Mouse (Mus musculus) CH12.LX (cell line): Measurements from ENCODE around the gene Pgm5. TPM values are rescaled to one million over a fixed set of nuclear protein-coding genes. Genes with fewer than 3 reads are reported as not detected.

Experiments used
- DNase-seq: peaks from one replicate; pipeline ENCODE4 v3.0.0-alpha.2; 2013; ENCODE audit errors: extremely low read depth
- H3K27ac ChIP-seq: 2 replicates; pipeline ENCODE4 v1.5.1; 2012; ENCODE audit warnings: low read depth, mild to moderate bottlenecking, control low read depth, moderate library complexity; ENCODE audit not compliant: insufficient read depth
- H3K27me3 ChIP-seq: replicated peaks from 2 replicates; pipeline ENCODE3; 2012; ENCODE audit warnings: inconsistent platforms
- H3K36me3 ChIP-seq, 2 experiments: replicated peaks in 1 of 2; 2 replicates each; pipeline versions ENCODE3 to v1.6.1; 2012; ENCODE audit warnings: inconsistent platforms in 1 of 2, low read length in 1 of 2, mild to moderate bottlenecking in 1 of 2, mixed read lengths in 1 of 2, moderate library complexity in 1 of 2; ENCODE audit not compliant: control insufficient read depth in 1 of 2, insufficient read depth in 1 of 2
- H3K4me1 ChIP-seq, 2 experiments: 2 replicates each; pipeline ENCODE4 v1.6.1; 2012; ENCODE audit warnings: inconsistent platforms in 1 of 2, moderate library complexity in 1 of 2; ENCODE audit not compliant: insufficient read depth in 2 of 2, control insufficient read depth in 1 of 2
- H3K4me2 ChIP-seq: 2 replicates; pipeline ENCODE4 v1.6.1; 2012; ENCODE audit warnings: low read depth, mild to moderate bottlenecking, control low read depth; ENCODE audit not compliant: poor library complexity, insufficient read depth, severe bottlenecking
- H3K4me3 ChIP-seq, 3 experiments: fragments of 150-350 bp in 1 of 3; sonication (generic) in 1 of 3; replicated peaks in 1 of 3; 2 replicates each; pipeline versions ENCODE3 to v1.5.1; 2011 to 2012; ENCODE audit warnings: low read depth in 2 of 3, low read length in 2 of 3, mild to moderate bottlenecking in 2 of 3, moderate library complexity in 2 of 3, control low read depth in 1 of 3, improper control_type of control experiment in 1 of 3, inconsistent platforms in 1 of 3, mixed read lengths in 1 of 3; ENCODE audit not compliant: poor library complexity in 1 of 3
- H3K79me2 ChIP-seq: replicated peaks from 2 replicates; pipeline ENCODE4 v1.6.1; 2012; ENCODE audit warnings: mild to moderate bottlenecking, moderate library complexity; ENCODE audit not compliant: control insufficient read depth, poor library complexity, insufficient read depth, severe bottlenecking; ENCODE audit errors: extremely low read depth
- H3K9ac ChIP-seq: 2 replicates; pipeline ENCODE4 v1.6.1; 2012; ENCODE audit warnings: low read depth, mild to moderate bottlenecking, control low read depth, moderate library complexity; ENCODE audit not compliant: insufficient read depth
- H3K9me3 ChIP-seq: replicated peaks from 2 replicates; pipeline ENCODE3; 2012; ENCODE audit warnings: low read length, inconsistent platforms, mixed read lengths
- CHD1 ChIP-seq: IDR thresholded peaks from 2 replicates; pipeline ENCODE4 v1.6.1; 2012; ENCODE audit warnings: low read depth, low read length, improper control_type of control experiment, inconsistent platforms
- CTCF ChIP-seq, 2 experiments: IDR thresholded peaks in 1 of 2; conservative IDR thresholded peaks in 1 of 2; 2 replicates each; pipeline ENCODE4 v1.5.1; 2011 to 2012; ENCODE audit warnings: low read depth in 2 of 2, low read length in 2 of 2, improper control_type of control experiment in 1 of 2, inconsistent platforms in 1 of 2, mild to moderate bottlenecking in 1 of 2, moderate library complexity in 1 of 2
- E2F4 ChIP-seq: IDR thresholded peaks from 2 replicates; pipeline ENCODE4 v1.6.1; 2011; ENCODE audit warnings: low read depth, low read length, improper control_type of control experiment; ENCODE audit not compliant: insufficient replicate concordance
- GABPA ChIP-seq: IDR thresholded peaks from 2 replicates; pipeline ENCODE4 v1.6.1; 2012; ENCODE audit warnings: low read depth, low read length, improper control_type of control experiment, inconsistent platforms; ENCODE audit not compliant: insufficient replicate concordance
- HCFC1 ChIP-seq: IDR thresholded peaks from 2 replicates; pipeline ENCODE4 v1.6.1; 2012; ENCODE audit warnings: low read depth, mild to moderate bottlenecking, inconsistent platforms, low read length, improper control_type of control experiment
- IRF4 ChIP-seq: IDR thresholded peaks from 2 replicates; pipeline ENCODE4 v1.6.1; 2014; ENCODE audit warnings: low read depth, mild to moderate bottlenecking, inconsistent platforms, low read length, improper control_type of control experiment
- KAT2A ChIP-seq: IDR thresholded peaks from 2 replicates; pipeline ENCODE4 v1.6.1; 2012; ENCODE audit warnings: low read length, improper control_type of control experiment, inconsistent platforms; ENCODE audit not compliant: insufficient replicate concordance
- MXI1 ChIP-seq: IDR thresholded peaks from 2 replicates; pipeline ENCODE4 v1.6.1; 2011; ENCODE audit warnings: mild to moderate bottlenecking, low read depth, low read length, improper control_type of control experiment
- NELFE ChIP-seq: IDR thresholded peaks from 2 replicates; pipeline ENCODE4 v1.6.1; 2011; ENCODE audit warnings: low read depth, low read length, improper control_type of control experiment
- POLR2AphosphoS2 ChIP-seq: IDR thresholded peaks from 2 replicates; pipeline ENCODE4 v1.6.1; 2011; ENCODE audit warnings: low read depth, low read length, improper control_type of control experiment
- RAD21 ChIP-seq: IDR thresholded peaks from 2 replicates; pipeline ENCODE4 v1.6.1; 2011; ENCODE audit warnings: low read depth, mild to moderate bottlenecking, low read length, improper control_type of control experiment, moderate library complexity
- SIN3A ChIP-seq: IDR thresholded peaks from 2 replicates; pipeline ENCODE4 v1.6.1; 2012; ENCODE audit warnings: low read length, improper control_type of control experiment, inconsistent platforms
- SMC3 ChIP-seq: IDR thresholded peaks from 2 replicates; pipeline ENCODE4 v1.6.1; 2011; ENCODE audit warnings: low read depth, low read length, improper control_type of control experiment
- TBP ChIP-seq: conservative IDR thresholded peaks from 2 replicates; pipeline ENCODE4 v1.6.1; 2011; ENCODE audit warnings: low read depth, low read length, improper control_type of control experiment
- UBTF ChIP-seq: IDR thresholded peaks from 2 replicates; pipeline ENCODE4 v1.6.1; 2012; ENCODE audit warnings: low read depth, mild to moderate bottlenecking, inconsistent platforms, low read length, improper control_type of control experiment, moderate library complexity
- ZKSCAN1 ChIP-seq: IDR thresholded peaks from 2 replicates; pipeline ENCODE4 v1.6.1; 2012; ENCODE audit warnings: low read depth, inconsistent platforms, low read length, improper control_type of control experiment, borderline replicate concordance
- dilution Hi-C: fragments of 300-500 bp; cut with MboI; formaldehyde crosslinking; loops from 2 replicates; pipeline ENCODE4 v1.14.3; 2020; ENCODE audit warnings: low sequenced_read_pairs; ENCODE audit not compliant: extremely low pct_unique_long_range_greater_than_20kb, extremely low pct_ligation_motif_present
- in situ Hi-C: fragments of 300-500 bp; cut with MboI; formaldehyde crosslinking; loops from 3 replicates; pipeline ENCODE4 v1.14.3; 2019; ENCODE audit warnings: low sequenced_read_pairs, low pct_ligation_motif_present, low pct_unique_long_range_greater_than_20kb, mixed read lengths
- polyA plus RNA-seq: library from polyadenylated mRNA; unstranded; fragments of >175 nt; gene quantifications from 2 replicates; pipeline ENCODE4 v1.2.1, GENCODE M21; 2012; ENCODE audit warnings: low read depth; ENCODE audit not compliant: insufficient read length
- total RNA-seq, 2 experiments: library from RNA; depleted of rRNA; stranded (reverse); fragments of 300-350 nt in 1 of 2; fragments of >200 nt in 1 of 2; gene quantifications; 2 replicates each; pipeline ENCODE4 v1.2.3; 2012 to 2014

The Pgm5 gene
- total and polyA plus RNA-seq, 3 experiments, result not detected

- no peaks in the 10 kb centered on the region for H3K79me2 ChIP-seq
- in situ Hi-C loops, result loop anchor here (5.0 kb wide), 1 partner anchor 167 kb away; no protein-coding TSS in a partner anchor
- no peak overlapping the region for H3K4me3 ChIP-seq
- H3K9me3 ChIP-seq, result no peaks in the 10 kb centered on the region
- H3K4me2 ChIP-seq, result no peak overlapping the region
- TF ChIP-seq NELFE, result no peak
- TF ChIP-seq RAD21, result peak; percentile 52
- TF ChIP-seq SMC3, result peak; percentile 79
- no peak for TF ChIP-seq E2F4
- peak; percentile 26 to 70; a peak in 3 of 4 replicates for TF ChIP-seq CTCF (conservative IDR thresholded peaks at IDR 0.05 in 1 of 2, IDR thresholded peaks at IDR 0.05 in 1 of 2; ENCODE audit: low read depth in 2 of 2, low read length in 2 of 2)
- peaks cover 0 to 47% of the 10 kb centered on the region in 2 experiments; a peak in 2 of 4 replicates for H3K4me1 ChIP-seq
- H3K36me3 ChIP-seq, result no peaks in the 10 kb centered on the region
- no peak overlapping the region for H3K27ac ChIP-seq
- dilution Hi-C loops, result no loop called here
- H3K27me3 ChIP-seq, result no peaks in the 10 kb centered on the region
- no peak overlapping the region for H3K9ac ChIP-seq
- peak; percentile 42 for DNase-seq
Measured at GRCm38 (mm10) chr19:24705395-24705794, 156.3 kb downstream of the Pgm5 start.

GRCm38 (mm10) chr19:24704326-24704725 is 157.3 kb downstream of the Pgm5 start:
- Histone ChIP-seq H3K27ac (no peak overlapping the region), H3K4me1 (peaks cover 0 to 44% of the 10 kb centered on the region in 2 experiments; a peak in 2 of 4 replicates), H3K9ac (no peak overlapping the region), H3K27me3 (no peaks in the 10 kb centered on the region), H3K9me3 (no peaks in the 10 kb centered on the region), H3K36me3 (no peaks in the 10 kb centered on the region), H3K4me3 (no peak overlapping the region), H3K4me2 (no peak overlapping the region), H3K79me2 (no peaks in the 10 kb centered on the region)
- DNase-seq, result no peak
- in situ Hi-C loops (no loop called here), dilution Hi-C loops (no loop called here)
- TF ChIP-seq SIN3A (no peak), SMC3 (no peak), IRF4 (no peak), KAT2A (no peak), ZKSCAN1 (no peak), MXI1 (no peak), GABPA (no peak), POLR2AphosphoS2 (no peak), TBP (no peak), CHD1 (no peak), UBTF (no peak), HCFC1 (no peak)
